Mouse (Mus musculus) G1E (cell line): ENCODE measurements around the gene Urgcp.

ENCODE experiments used
- CTCF ChIP-seq: IDR thresholded peaks from 2 replicates; pipeline ENCODE4 v1.5.1; 2012; ENCODE audit warnings: low read depth, low read length, inconsistent platforms, mixed read lengths
- GATA1 ChIP-seq: IDR thresholded peaks from 2 replicates; pipeline ENCODE4 v1.6.1; 2012; ENCODE audit warnings: borderline replicate concordance, low read length, inconsistent platforms, mixed read lengths

GRCm38 (mm10) chr11:5780035-5780499 lies 17.9 kb upstream of the Urgcp start:
- TF ChIP-seq CTCF: no peak
- no peak for TF ChIP-seq GATA1
